Mouse (Mus musculus): ENCODE measurements around the gene Cyfip1. TPM values are rescaled to one million over a fixed set of nuclear protein-coding genes. Genes with fewer than 3 reads are reported as not detected.
A peak's percentile ranks its signal among the peaks of the same experiment; 100 is the strongest.

The Cyfip1 gene
- polyA plus RNA-seq, 1 experiment from 2014 or later: 50.0 TPM

DNA sequence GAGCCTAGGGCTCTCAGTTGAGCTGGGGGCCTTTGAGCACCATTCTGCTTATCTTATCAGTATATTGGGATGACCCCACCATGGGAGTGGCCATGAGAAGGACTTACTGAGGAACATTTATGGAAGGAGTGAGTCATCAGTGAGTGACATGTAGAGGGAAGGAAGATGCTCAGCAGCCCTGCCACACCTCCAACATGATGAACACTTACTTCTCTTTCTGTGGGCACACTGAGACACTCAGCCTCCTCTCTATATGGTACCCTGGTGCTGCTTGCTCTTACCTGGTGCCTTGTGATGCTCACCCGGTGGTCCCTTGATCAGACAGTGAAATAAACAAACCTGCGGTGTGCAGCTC lies 17.9 kb downstream of the Cyfip1 start:
- Histone ChIP-seq H3K4me3 (replicated peaks; ENCODE audit: low read length) (no peak overlapping the region), H3K4me1 (replicated peaks; ENCODE audit: control insufficient read depth, insufficient read depth, low read length) (no peaks in the 10 kb centered on the region), H3K27me3 (ENCODE audit: control insufficient read depth, insufficient read depth, low read length) (no peaks in the 10 kb centered on the region), H3K4me2 (replicated peaks) (no peak overlapping the region), H3K27ac (no peak overlapping the region), H3K9ac (no peak overlapping the region), H3K9me3 (ENCODE audit: control insufficient read depth, low read length) (no peaks in the 10 kb centered on the region), H3K36me3 (replicated peaks; ENCODE audit: control insufficient read depth, insufficient read depth) (no peaks in the 10 kb centered on the region)
- WGBS: 86% methylated on average over 2 of the region's 2 CpGs
- no peak for DNase-seq (ENCODE audit: low spot score)
- ATAC-seq (ENCODE audit: low FRiP score): no peak

DNA sequence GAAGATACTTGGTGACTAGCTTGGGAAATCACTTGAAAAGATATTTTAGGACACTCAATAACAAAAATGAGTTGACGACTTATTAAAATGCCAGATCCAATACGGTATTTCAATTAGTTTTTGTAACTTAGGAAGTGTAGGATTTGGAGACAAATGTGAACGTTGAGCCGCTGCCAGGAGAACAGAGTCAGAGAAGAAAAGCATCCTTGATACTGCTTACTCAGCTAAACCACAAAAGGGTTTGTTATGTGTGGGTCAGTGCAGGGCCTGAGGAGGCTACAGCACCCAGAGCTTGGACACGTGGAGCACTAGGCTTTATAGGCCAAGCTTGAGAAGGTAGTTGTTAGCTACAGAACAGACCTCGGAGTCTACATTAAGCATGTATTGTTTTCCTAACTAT lies 18.4 kb downstream of the Cyfip1 start:
- no peaks in the 10 kb centered on the region for H3K36me3 ChIP-seq (replicated peaks; ENCODE audit: control insufficient read depth, insufficient read depth)
- no peaks in the 10 kb centered on the region for H3K27me3 ChIP-seq (ENCODE audit: control insufficient read depth, insufficient read depth, low read length)
- 82% methylated on average over 6 of the region's 6 CpGs for WGBS

DNA sequence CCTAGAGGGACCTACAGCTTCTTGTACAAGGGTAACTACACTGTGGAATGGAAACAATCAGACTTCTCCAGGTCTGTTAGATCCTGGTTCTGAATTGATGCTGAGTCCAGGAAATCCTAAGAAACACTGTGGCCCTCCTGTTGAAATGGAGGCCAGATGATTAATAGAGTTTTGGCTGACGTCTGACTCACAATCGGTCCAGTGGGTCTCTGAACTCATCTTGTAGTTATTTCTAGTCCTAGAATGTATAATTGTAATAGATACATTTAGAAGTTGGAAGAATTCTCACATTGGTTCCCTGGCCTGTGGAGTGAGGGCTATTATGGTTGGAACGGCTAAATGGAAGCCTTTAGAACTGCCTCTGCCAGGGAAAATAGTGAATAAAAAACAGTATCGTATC lies 19.6 kb downstream of the Cyfip1 start:
- Histone ChIP-seq H3K9me3 (ENCODE audit: control insufficient read depth, low read length) (no peaks in the 10 kb centered on the region), H3K36me3 (replicated peaks; ENCODE audit: control insufficient read depth, insufficient read depth) (no peaks in the 10 kb centered on the region), H3K9ac (no peak overlapping the region), H3K4me2 (replicated peaks) (no peak overlapping the region), H3K27ac (no peak overlapping the region), H3K4me1 (replicated peaks; ENCODE audit: control insufficient read depth, insufficient read depth, low read length) (0 out of 2 replicates have a peak, but pooled peaks cover 4% of the 10 kb centered on the region), H3K27me3 (ENCODE audit: control insufficient read depth, insufficient read depth, low read length) (no peaks in the 10 kb centered on the region), H3K4me3 (replicated peaks; ENCODE audit: low read length) (no peak overlapping the region)
- DNase-seq (ENCODE audit: low spot score): no peak
- no peak for ATAC-seq (ENCODE audit: low FRiP score)
- WGBS: 91% methylated on average over 4 of the region's 4 CpGs

More for the DNA sequence above, 18.4 kb downstream of the Cyfip1 start:
- ATAC-seq (ENCODE audit: low FRiP score): 0 out of 2 replicates have a peak, but pooled peaks have one; percentile 43
- no peak for DNase-seq (ENCODE audit: low spot score)
- Histone ChIP-seq H3K4me3 (replicated peaks; ENCODE audit: low read length) (no peak overlapping the region), H3K9me3 (ENCODE audit: control insufficient read depth, low read length) (no peaks in the 10 kb centered on the region), H3K4me1 (replicated peaks; ENCODE audit: control insufficient read depth, insufficient read depth, low read length) (no peaks in the 10 kb centered on the region), H3K9ac (no peak overlapping the region), H3K27ac (no peak overlapping the region), H3K4me2 (replicated peaks) (no peak overlapping the region)

DNA sequence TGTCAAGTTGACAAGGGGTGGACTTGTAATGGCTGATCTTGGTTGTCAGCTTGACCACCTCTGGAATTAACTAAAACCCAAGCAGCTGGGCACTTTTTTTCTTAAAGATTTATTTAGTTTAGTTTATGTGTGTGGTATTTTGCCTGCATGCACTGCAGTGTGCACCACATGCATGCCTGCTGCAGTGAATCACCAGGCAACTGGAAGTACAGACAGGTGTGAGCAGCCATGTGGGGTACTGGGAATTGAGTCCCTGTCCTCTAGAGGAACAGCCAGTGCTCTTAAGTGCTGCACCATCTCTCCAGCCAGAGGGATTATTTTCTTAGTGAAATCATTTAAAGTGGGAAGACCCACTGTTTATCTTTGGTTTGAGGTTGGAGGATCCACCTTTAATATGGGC lies 23.5 kb downstream of the Cyfip1 start:
- Histone ChIP-seq H3K9me3 (ENCODE audit: control insufficient read depth, low read length) (no peaks in the 10 kb centered on the region), H3K36me3 (replicated peaks; ENCODE audit: control insufficient read depth, insufficient read depth) (no peaks in the 10 kb centered on the region), H3K27me3 (ENCODE audit: control insufficient read depth, insufficient read depth, low read length) (no peaks in the 10 kb centered on the region), H3K27ac (no peak overlapping the region), H3K4me2 (replicated peaks) (no peak overlapping the region), H3K4me1 (replicated peaks; ENCODE audit: control insufficient read depth, insufficient read depth, low read length) (peaks cover 4% of the 10 kb centered on the region; the same call in 1 of the 2 replicates), H3K4me3 (replicated peaks; ENCODE audit: low read length) (no peak overlapping the region), H3K9ac (no peak overlapping the region)
- ATAC-seq (ENCODE audit: low FRiP score) (no peak), DNase-seq (ENCODE audit: low spot score) (no peak)

DNA sequence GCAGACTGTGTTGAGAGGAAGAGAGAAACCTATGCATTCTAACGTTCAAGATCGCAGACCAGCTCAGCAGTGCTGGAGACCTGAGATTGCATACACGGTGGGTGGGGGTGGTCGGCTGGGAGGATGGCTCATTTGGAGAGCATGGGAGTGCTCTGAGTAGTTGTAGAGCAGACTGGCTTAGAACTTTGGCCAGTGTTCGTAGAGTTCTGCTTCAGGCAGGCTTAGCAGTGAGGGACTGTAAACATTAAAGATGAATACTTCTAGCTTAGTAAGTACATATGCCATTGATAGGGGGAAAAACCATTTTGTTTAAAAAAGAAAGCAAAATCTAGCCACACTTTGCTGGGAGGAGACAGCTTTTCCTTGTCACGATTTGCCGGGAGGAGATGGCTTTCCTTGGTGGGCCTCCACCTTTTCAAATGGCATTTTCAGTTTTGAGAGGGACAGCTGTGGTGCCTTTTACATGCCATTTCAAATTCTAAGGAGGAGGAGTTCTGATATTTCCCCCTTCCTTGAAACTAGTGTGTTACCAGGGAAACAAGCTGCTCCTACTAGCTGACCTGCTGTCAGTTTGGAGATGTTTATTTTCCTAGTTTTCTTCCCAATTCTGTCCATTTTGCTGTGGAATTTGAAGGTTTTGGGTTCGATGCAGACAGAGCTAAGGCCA lies 24.3 kb downstream of the Cyfip1 start:
- Histone ChIP-seq H3K4me3 (replicated peaks; ENCODE audit: low read length) (no peak overlapping the region), H3K4me2 (replicated peaks) (no peak overlapping the region), H3K27ac (no peak overlapping the region), H3K9ac (no peak overlapping the region), H3K4me1 (replicated peaks; ENCODE audit: control insufficient read depth, insufficient read depth, low read length) (peaks cover 4% of the 10 kb centered on the region; the same call in 1 of the 2 replicates), H3K36me3 (replicated peaks; ENCODE audit: control insufficient read depth, insufficient read depth) (no peaks in the 10 kb centered on the region), H3K9me3 (ENCODE audit: control insufficient read depth, low read length) (no peaks in the 10 kb centered on the region), H3K27me3 (ENCODE audit: control insufficient read depth, insufficient read depth, low read length) (no peaks in the 10 kb centered on the region)
- no peak for ATAC-seq (ENCODE audit: low FRiP score)
- 85% methylated on average over 8 of the region's 8 CpGs for WGBS
- DNase-seq (ENCODE audit: low spot score): no peak

DNA sequence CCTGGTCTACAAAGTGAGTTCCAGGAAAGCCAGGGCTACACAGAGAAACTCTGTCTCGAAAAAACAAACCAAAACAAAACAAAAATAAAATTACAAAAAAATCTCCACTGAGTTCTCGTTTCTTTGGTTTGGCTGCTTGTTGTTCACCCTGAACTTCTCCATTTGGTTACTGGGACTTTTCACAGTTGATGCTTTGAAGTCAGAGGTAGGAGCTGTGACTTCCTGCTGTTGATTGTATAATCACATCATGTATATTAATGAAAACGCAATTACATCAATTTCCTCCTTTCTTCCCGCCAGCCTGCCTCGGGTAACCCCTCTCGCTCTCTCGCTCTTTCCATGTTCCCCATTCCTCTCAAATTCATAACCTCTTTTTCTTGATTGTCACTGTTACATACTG lies 26.7 kb downstream of the Cyfip1 start:
- Histone ChIP-seq H3K36me3 (replicated peaks; ENCODE audit: control insufficient read depth, insufficient read depth) (peaks cover 10% of the 10 kb centered on the region), H3K4me2 (replicated peaks) (no peak overlapping the region), H3K9ac (no peak overlapping the region), H3K4me3 (replicated peaks; ENCODE audit: low read length) (no peak overlapping the region), H3K27me3 (ENCODE audit: control insufficient read depth, insufficient read depth, low read length) (no peaks in the 10 kb centered on the region), H3K4me1 (replicated peaks; ENCODE audit: control insufficient read depth, insufficient read depth, low read length) (peaks cover 4% of the 10 kb centered on the region; the same call in 1 of the 2 replicates), H3K27ac (no peak overlapping the region), H3K9me3 (ENCODE audit: control insufficient read depth, low read length) (no peaks in the 10 kb centered on the region)
- WGBS: 76% methylated on average over 7 of the region's 7 CpGs
- DNase-seq (ENCODE audit: low spot score): no peak
- ATAC-seq (ENCODE audit: low FRiP score): no peak

DNA sequence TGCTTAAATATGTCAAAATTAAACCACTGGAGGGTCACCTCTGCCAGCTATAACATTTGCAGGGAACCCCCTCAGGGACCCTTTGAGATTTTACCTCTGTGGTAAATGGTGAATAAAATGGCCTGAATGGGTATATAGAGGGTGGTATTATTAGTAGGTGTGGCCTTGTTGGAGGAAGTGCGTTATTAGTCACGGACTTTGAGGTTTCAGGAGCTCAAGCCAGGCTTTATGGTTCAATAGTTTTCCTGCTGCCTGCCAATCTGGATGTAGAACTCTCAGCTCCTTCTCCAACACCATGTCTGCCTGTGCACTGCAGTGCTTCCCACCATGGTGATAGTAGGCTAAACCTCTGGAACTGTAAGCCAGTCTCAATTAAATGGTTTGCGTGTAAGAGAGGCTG lies 27.7 kb downstream of the Cyfip1 start:
- Histone ChIP-seq H3K36me3 (replicated peaks; ENCODE audit: control insufficient read depth, insufficient read depth) (peaks cover 20% of the 10 kb centered on the region), H3K9me3 (ENCODE audit: control insufficient read depth, low read length) (no peaks in the 10 kb centered on the region), H3K27ac (no peak overlapping the region), H3K4me1 (replicated peaks; ENCODE audit: control insufficient read depth, insufficient read depth, low read length) (peaks cover 4% of the 10 kb centered on the region; the same call in 1 of the 2 replicates), H3K9ac (no peak overlapping the region), H3K4me3 (replicated peaks; ENCODE audit: low read length) (no peak overlapping the region), H3K4me2 (replicated peaks) (no peak overlapping the region), H3K27me3 (ENCODE audit: control insufficient read depth, insufficient read depth, low read length) (no peaks in the 10 kb centered on the region)
- 79% methylated on average over 3 of the region's 3 CpGs for whole genome bisulfite sequencing
- DNase-seq (ENCODE audit: low spot score) (no peak), ATAC-seq (ENCODE audit: low FRiP score) (no peak)

DNA sequence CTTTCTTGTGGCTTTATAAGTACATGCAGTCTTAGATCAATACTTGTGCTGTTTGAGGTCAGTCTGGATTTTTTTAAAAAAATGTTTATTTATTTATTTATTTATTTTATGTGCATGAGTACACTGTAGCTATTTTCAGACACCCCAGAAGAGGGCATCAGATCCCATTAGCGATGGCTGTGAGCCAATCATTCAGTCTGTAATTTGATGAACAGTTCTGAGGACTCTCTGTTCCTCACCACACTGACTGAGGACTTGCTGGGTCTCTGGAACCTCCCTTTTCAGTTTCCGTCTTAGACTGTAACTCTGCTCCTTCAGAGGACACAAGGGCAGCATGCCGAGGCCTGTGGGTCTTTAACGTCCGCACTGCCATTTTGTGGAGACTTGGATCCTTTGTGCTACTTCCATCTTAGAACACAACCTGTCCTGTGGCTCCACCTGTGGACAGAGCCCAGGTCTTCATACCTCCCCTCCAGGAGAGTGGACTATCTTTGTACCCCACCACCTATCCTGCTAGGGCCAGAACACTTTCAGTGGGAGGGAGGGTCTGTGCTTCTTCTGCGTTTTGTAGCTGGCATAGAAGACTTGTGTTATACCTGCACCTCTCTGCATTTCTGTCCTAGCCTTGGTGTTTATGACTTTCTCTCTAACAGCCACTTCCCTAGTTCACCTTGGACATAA lies 28.9 kb downstream of the Cyfip1 start:
- H3K4me1 ChIP-seq (replicated peaks; ENCODE audit: control insufficient read depth, insufficient read depth, low read length): peaks cover 4% of the 10 kb centered on the region; the same call in 1 of the 2 replicates
- ATAC-seq (ENCODE audit: low FRiP score) (no peak; the same call in 1 of the 2 replicates), DNase-seq (ENCODE audit: low spot score) (no peak)
- no peaks in the 10 kb centered on the region for H3K9me3 ChIP-seq (ENCODE audit: control insufficient read depth, low read length)
- H3K27me3 ChIP-seq (ENCODE audit: control insufficient read depth, insufficient read depth, low read length): no peaks in the 10 kb centered on the region
- H3K4me2 ChIP-seq (replicated peaks): no peak overlapping the region
- H3K9ac ChIP-seq: no peak overlapping the region
- H3K36me3 ChIP-seq (replicated peaks; ENCODE audit: control insufficient read depth, insufficient read depth): peaks cover 32% of the 10 kb centered on the region
- no peak overlapping the region for H3K27ac ChIP-seq
- 93% methylated on average over 6 of the region's 6 CpGs for WGBS
- no peak overlapping the region for H3K4me3 ChIP-seq (replicated peaks; ENCODE audit: low read length)

DNA sequence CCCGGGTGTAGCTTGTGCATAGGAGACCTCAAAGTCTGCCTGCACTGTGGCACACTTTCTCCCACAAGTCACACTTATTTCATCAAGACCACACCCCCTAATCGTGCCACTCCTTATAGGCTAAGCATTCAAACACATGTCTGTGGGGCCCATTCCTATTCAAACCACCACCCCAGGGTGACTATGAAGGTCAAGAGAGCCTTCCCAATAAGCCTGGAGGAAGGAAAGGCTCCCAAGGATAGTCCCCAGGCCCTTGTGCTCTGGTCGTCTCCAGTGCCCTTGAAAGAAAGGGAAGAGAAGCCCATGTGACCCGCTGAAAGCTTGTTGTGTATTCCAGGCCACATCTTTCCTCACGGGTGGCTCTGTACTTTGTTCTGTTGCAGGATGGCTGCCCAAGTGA lies 29.9 kb downstream of the Cyfip1 start:
- H3K4me3 ChIP-seq (replicated peaks; ENCODE audit: low read length): no peak overlapping the region
- H3K36me3 ChIP-seq (replicated peaks; ENCODE audit: control insufficient read depth, insufficient read depth): peaks cover 40% of the 10 kb centered on the region
- 74% methylated on average over 5 of the region's 5 CpGs for WGBS
- H3K27me3 ChIP-seq (ENCODE audit: control insufficient read depth, insufficient read depth, low read length): no peaks in the 10 kb centered on the region
- H3K4me2 ChIP-seq (replicated peaks): no peak overlapping the region
- DNase-seq (ENCODE audit: low spot score) (no peak), ATAC-seq (ENCODE audit: low FRiP score) (no peak)
- no peak overlapping the region for H3K27ac ChIP-seq
- H3K9me3 ChIP-seq (ENCODE audit: control insufficient read depth, low read length): no peaks in the 10 kb centered on the region
- H3K9ac ChIP-seq: no peak overlapping the region
- no peaks in the 10 kb centered on the region; the same call in 1 of the 2 replicates for H3K4me1 ChIP-seq (replicated peaks; ENCODE audit: control insufficient read depth, insufficient read depth, low read length)
